Mouse (Mus musculus) kidney, adult 2 months (tissue): ENCODE results near the gene Tekt5. TPM values are rescaled to one million over a fixed set of nuclear protein-coding genes. Genes with fewer than 3 reads are reported as not detected.

Source experiments
- DNase-seq: peaks from one replicate; pipeline ENCODE4 v3.0.0; 2021
- H3K27ac ChIP-seq: fragments of 200-500 bp; 2 replicates; pipeline ENCODE4 v1.5.1; 2012; ENCODE audit warnings: low read depth, low read length, control low read depth, inconsistent platforms; ENCODE audit not compliant: insufficient read depth
- H3K27me3 ChIP-seq: fragments of 200-500 bp; replicated peaks from 2 replicates; pipeline ENCODE4 v1.6.1; 2012; ENCODE audit warnings: mild to moderate bottlenecking, moderate library complexity, low read length, inconsistent platforms; ENCODE audit not compliant: control insufficient read depth, insufficient read depth
- H3K36me3 ChIP-seq: fragments of 200-500 bp; 2 replicates; pipeline ENCODE4 v1.6.1; 2012; ENCODE audit warnings: mild to moderate bottlenecking, moderate library complexity, low read length, inconsistent platforms; ENCODE audit not compliant: control insufficient read depth, insufficient read depth
- H3K4me1 ChIP-seq: fragments of 200-500 bp; 2 replicates; pipeline ENCODE4 v1.6.1; 2011; ENCODE audit warnings: low read length; ENCODE audit not compliant: control insufficient read depth, insufficient read depth
- H3K4me3 ChIP-seq: fragments of 200-500 bp; 2 replicates; pipeline ENCODE4 v1.5.1; 2011; ENCODE audit warnings: mild to moderate bottlenecking, low read depth, low read length, control low read depth; ENCODE audit not compliant: insufficient read depth
- CTCF ChIP-seq: fragments of 200-500 bp; conservative IDR thresholded peaks from 2 replicates; pipeline ENCODE4 v1.5.1; 2011; ENCODE audit warnings: low read depth, mild to moderate bottlenecking, control low read depth, low read length, moderate library complexity, mixed read lengths; ENCODE audit not compliant: insufficient read depth, insufficient read length
- POLR2A ChIP-seq: fragments of 200-500 bp; IDR thresholded peaks from one replicate; pipeline ENCODE4 v1.6.1; 2011; ENCODE audit warnings: low read depth, low read length, control low read depth
- WGBS: fragments of 180-500 bp; shearing (Covaris S2); methylation state at CpG from one replicate; pipeline ENCODE4 v1.1.7; 2018; 5-methylcytosine and 5-hydroxymethylcytosine counted together
- polyA plus RNA-seq: library from polyadenylated mRNA; depleted of rRNA; stranded (reverse); fragments of >200 nt; gene quantifications from 2 replicates; pipeline ENCODE4 v1.2.3, GENCODE M21; 2012

The Tekt5 gene
- polyA plus RNA-seq, 1 experiment = 0.64 TPM

DNA sequence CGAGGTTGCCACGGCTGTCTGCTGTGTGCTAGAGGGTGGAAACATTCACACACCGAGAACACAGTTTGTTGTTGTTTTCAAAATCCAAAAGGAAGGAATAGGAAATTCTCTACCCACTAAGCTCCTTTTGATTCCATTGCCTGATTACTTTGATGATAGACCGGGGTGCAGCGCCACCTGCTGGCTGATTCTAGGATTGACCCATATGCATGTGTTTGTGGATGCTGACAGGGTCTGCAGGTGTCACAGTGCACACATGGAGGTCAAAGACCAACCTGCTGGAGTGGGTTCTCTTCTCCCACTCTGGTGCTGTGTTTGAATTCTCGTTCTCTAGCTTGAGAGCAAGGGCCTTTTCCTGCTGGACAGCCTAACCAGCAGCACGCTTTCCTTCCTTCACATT lies 3.9 kb upstream of the Tekt5 start:
- no peak overlapping the region for H3K27ac ChIP-seq
- DNase-seq = peak; percentile 82
- no peaks in the 10 kb centered on the region; the same call in 1 of the 2 replicates for H3K4me1 ChIP-seq
- no peaks in the 10 kb centered on the region for H3K36me3 ChIP-seq
- no peaks in the 10 kb centered on the region for H3K27me3 ChIP-seq
- H3K4me3 ChIP-seq = no peak overlapping the region
- WGBS = 25% methylated on average over 7 of the region's 7 CpGs
- TF ChIP-seq CTCF = peak; percentile 97
- TF ChIP-seq POLR2A = no peak

DNA sequence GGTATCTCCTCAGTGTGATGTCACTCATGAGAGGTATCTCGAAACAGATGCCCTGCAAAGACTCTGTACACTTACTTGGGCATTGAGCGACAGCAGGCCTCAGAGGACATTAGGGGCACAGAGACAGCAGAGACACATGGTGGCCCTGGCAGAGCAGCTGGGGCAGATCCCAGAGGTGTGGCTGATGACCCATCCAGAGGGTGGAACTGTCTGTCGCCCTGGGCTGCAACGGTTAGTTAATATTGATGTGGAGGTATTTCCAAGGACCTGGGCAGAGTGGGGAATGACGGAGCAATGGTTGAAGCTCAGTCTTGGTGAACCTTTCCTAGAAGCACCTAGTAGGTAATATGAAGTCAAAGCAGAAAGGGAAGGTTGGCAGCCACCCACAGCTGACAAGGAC lies 3.5 kb upstream of the Tekt5 start:
- TF ChIP-seq POLR2A = no peak
- TF ChIP-seq CTCF = no peak
- Histone ChIP-seq H3K4me3 (no peak overlapping the region), H3K4me1 (no peaks in the 10 kb centered on the region; the same call in 1 of the 2 replicates), H3K27me3 (no peaks in the 10 kb centered on the region), H3K27ac (no peak overlapping the region), H3K36me3 (no peaks in the 10 kb centered on the region)
- 60% methylated on average over 5 of the region's 5 CpGs for WGBS
- no peak for DNase-seq

DNA sequence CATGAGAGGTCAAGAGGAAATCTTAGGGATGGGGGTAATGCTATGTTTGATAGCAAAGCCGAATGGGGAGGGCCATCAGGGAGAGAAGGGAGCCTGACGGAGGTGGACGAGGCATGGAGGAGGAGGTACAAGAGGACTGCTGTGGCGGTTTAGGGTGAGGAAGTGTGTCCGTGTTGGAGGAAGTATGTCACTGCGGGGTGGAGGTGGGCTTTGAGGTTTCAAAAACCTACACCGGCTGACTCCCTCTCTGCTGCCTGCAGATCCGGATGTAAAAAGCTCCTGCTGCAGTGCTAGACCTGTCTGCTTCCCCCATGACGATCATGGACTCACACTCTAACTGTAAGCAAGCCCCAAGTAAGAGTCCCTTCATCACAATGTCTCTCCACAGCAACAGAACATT lies 2.7 kb downstream of the Tekt5 start:
- TF ChIP-seq POLR2A (no peak), CTCF (no peak)
- no peaks in the 10 kb centered on the region for H3K36me3 ChIP-seq
- 86% methylated on average over 9 of the region's 9 CpGs for WGBS
- H3K4me3 ChIP-seq = no peak overlapping the region
- no peak for DNase-seq
- no peak overlapping the region for H3K27ac ChIP-seq
- H3K27me3 ChIP-seq = no peaks in the 10 kb centered on the region
- H3K4me1 ChIP-seq = no peaks in the 10 kb centered on the region; the same call in 1 of the 2 replicates

DNA sequence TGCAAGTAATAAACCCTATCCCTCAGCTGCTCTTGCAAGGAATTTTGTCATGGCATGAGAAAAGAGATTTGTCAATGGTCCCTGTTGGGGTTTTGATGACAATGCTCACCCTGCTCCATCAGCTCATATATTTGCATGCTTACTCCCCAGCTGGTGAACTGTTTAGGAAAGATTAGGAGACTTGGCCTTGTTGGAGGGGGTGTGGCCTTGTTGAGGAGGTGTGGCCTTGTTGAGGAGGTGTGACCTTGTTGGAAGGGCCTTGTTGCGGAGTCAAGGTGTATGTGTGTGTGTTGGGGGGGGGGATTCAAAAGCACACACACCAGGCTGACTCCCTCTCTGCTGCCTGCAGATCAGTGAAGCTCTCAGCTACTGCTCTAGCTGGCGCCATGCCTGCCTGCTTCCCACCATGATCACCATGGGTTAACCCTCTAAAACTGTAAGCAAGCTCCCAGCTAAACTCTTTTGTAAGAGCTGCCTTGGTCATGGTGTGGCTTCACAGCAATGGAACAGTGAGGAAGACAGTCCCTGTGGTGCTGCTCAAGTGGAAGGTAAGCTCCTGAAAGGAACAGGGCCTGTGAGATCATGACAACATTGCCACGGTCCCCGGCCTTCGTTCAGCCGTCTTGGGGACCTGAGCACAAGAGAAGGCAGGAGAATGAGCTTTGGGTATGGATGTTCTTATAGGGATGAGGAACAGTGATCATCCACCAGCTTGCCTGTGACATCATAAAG lies 6.5 kb downstream of the Tekt5 start:
- no peak for DNase-seq
- no peak for TF ChIP-seq CTCF
- TF ChIP-seq POLR2A = no peak
- 89% methylated on average over 6 of the region's 6 CpGs for WGBS
- Histone ChIP-seq H3K27me3 (no peaks in the 10 kb centered on the region), H3K36me3 (no peaks in the 10 kb centered on the region), H3K4me3 (no peak overlapping the region), H3K4me1 (no peaks in the 10 kb centered on the region), H3K27ac (no peak overlapping the region)

DNA sequence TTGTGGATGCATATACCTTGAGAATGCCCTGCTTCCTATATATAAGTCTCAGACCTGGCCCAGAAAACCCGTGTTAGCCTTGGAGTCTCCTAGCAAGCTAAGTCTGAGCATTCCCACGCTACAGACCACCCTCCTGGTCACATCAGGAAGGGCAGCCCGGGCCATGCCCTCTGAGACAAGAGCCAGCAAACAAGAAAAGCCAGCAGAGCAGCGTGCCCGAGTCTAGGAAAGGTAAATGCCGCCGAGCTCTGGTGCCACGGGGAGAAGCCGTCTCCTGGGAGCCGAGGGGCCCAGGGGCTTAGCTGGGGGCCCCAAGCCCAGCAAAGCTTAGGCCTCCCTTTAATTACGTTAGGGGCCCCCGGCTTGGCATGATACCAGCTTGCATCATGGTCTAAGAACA lies 10.0 kb downstream of the Tekt5 start:
- Histone ChIP-seq H3K36me3 (no peaks in the 10 kb centered on the region), H3K4me1 (no peaks in the 10 kb centered on the region), H3K27ac (no peak overlapping the region), H3K27me3 (no peaks in the 10 kb centered on the region), H3K4me3 (no peak overlapping the region)
- 85% methylated on average over 12 of the region's 12 CpGs for WGBS
- TF ChIP-seq CTCF = no peak
- TF ChIP-seq POLR2A = no peak
- DNase-seq = no peak

DNA sequence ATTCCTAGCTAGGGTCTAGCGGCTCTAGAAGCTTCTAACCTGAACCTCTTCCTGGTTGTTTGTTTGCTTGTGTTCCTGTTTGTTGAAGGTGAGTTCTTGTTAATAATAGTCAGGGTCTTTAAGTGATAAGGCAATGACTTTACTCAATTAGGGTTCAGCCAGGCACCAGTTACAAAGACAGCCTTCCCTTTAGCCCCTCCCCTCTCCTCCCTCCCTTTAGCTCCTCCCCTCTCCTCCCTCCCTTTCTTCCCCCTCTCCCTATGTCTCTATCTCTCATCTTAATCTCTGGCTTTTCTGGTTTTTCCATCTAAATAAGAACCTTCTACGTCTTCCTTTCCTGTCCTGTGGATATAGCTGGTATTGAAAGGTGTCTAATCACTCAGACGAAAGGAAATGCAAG lies 10.7 kb downstream of the Tekt5 start:
- Histone ChIP-seq H3K4me3 (no peak overlapping the region), H3K36me3 (no peaks in the 10 kb centered on the region), H3K4me1 (no peaks in the 10 kb centered on the region), H3K27me3 (no peaks in the 10 kb centered on the region), H3K27ac (no peak overlapping the region)
- TF ChIP-seq POLR2A = no peak
- no peak for TF ChIP-seq CTCF
- WGBS = 74% methylated on average over 3 of the region's 3 CpGs
- DNase-seq = no peak

DNA sequence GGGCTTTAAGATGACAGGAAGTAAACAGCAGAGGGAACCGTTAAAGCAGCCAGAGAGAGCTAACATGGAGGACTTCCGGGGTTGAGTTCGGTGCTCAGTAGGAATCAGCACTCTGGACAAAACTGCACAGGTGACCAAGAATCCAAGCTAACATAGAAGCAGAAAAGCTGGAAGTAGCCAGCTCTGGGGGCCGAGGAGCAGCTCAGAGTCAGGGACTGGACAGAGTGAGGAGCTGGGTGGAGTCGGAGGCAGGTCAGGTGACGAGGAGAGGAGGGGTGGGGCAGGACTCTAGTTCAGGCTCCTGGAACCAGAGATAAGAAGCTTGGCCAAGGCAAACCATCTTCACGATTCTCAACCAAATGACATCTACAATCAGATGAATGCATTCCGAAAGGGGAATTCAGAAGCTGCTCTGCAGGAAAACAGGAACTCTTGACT lies 11.2 kb downstream of the Tekt5 start:
- Histone ChIP-seq H3K36me3 (no peaks in the 10 kb centered on the region), H3K4me1 (no peaks in the 10 kb centered on the region), H3K4me3 (peak overlapping the region; percentile 42), H3K27me3 (no peaks in the 10 kb centered on the region), H3K27ac (no peak overlapping the region)
- whole genome bisulfite sequencing = 23% methylated on average over 8 of the region's 8 CpGs
- peak; percentile 25 for DNase-seq
- no peak for TF ChIP-seq POLR2A
- no peak for TF ChIP-seq CTCF
